Mouse (Mus musculus): Measurements from ENCODE around the gene Etv6.
A peak's percentile ranks its signal among the peaks of the same experiment; 100 is the strongest.

Gene Etv6

GRCm38 (mm10) chr6:134078016-134078415 is 42.5 kb downstream of the Etv6 start:
- DNase-seq (ENCODE audit: low spot score) = no peak

GRCm38 (mm10) chr6:134079112-134079511 is 43.6 kb downstream of the Etv6 start:
- no peak for DNase-seq (ENCODE audit: low spot score)

DNA sequence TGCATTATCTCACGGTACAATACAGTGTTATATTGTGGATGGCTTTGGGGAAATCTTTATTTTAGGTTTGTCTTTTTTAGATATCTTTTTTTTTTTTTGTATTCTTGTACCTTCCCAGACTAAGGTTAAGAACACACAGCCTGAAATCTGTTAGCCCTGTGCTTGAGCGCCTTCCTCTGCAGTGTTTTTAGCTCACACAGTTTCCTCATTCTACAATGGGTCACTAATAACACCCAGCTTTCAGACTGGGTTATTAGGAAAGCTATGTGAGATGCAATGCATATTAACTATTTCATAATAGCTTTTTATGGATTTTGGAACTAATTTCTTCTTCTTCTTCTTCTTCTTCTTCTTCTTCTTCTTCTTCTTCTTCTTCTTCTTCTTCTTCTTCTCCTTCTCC is 44.1 kb downstream of the Etv6 start:
- DNase-seq (ENCODE audit: low spot score) = no peak

GRCm38 (mm10) chr6:134080946-134081345 is 45.4 kb downstream of the Etv6 start:
- DNase-seq (ENCODE audit: low spot score) = no peak

DNA sequence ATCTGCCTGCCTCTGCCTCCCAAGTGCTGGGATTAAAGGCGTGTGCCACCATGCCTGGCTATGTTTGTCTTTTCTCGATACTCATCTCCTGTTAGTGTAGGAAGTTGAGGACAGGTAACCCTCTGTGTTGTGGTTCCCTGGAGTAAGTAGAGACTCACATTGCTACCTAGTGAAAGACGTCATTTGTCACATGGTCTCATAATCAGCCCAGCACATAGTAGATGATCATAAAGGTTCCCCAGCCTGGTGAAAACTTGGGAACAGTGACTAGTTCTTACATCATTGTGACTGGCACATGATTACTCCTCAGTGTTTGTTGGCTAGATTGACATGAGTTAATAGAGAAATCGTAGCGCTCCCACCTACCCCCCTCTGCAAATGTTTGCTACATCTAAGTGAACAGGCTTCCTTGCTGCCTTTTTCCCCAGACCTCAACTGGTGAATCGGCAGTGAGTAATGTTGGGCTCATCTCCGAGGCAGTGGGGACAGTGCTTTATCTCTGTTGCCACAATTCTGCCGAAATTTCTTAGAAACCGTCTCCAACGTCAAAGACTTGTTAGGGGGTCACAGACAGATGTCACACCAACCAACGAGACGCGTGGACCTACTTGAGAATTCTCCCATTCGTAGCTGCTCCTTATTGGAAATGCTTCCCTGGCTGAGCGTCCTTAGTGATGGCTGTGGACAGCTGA is 46.9 kb downstream of the Etv6 start:
- no peak for DNase-seq (ENCODE audit: low spot score)

DNA sequence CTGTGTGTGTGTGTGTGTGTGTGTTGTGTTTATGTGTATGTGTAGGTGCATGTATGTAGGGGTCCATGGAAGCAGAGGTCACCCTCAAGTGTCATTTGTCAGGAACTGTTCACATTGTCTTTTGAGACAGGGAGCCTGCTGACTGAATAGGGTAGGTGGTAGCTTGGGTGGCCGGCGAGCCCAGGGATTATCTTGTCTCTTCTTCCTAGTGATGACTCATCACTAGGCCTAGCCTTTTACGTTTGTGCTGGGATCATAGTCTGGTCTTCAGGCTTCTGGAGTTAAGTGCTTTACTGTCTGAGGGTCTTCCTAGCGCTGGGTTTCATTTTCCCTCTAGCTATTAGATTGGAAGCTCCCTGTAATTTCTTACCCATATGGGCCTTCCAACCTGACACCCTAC is 47.9 kb downstream of the Etv6 start:
- no peak for DNase-seq (ENCODE audit: low spot score)

DNA sequence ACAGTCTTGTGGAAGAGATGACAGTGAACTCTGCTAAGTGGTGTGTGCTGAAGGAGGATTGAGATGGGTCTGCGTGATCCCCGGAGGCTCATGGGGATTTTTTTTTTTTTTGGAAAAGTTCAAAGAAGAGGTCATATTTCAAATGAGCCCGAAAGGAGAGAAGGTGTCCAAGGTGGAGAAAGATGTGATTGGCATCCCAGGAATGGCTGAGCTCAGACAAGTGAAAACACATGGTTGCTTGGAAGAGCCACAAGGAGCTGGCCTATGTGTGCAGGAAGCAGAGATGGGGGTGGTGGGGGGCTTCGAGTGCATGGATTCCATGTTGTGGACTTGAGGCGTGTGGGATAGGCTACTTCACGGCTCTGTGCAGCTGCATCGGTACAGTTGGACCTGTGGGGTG is 50.9 kb downstream of the Etv6 start:
- DNase-seq (ENCODE audit: low spot score) = no peak

- DNase-seq (ENCODE audit: low spot score) = no peak
Measured at GRCm38 (mm10) chr6:134087709-134088108, 52.2 kb downstream of the Etv6 start.

DNA sequence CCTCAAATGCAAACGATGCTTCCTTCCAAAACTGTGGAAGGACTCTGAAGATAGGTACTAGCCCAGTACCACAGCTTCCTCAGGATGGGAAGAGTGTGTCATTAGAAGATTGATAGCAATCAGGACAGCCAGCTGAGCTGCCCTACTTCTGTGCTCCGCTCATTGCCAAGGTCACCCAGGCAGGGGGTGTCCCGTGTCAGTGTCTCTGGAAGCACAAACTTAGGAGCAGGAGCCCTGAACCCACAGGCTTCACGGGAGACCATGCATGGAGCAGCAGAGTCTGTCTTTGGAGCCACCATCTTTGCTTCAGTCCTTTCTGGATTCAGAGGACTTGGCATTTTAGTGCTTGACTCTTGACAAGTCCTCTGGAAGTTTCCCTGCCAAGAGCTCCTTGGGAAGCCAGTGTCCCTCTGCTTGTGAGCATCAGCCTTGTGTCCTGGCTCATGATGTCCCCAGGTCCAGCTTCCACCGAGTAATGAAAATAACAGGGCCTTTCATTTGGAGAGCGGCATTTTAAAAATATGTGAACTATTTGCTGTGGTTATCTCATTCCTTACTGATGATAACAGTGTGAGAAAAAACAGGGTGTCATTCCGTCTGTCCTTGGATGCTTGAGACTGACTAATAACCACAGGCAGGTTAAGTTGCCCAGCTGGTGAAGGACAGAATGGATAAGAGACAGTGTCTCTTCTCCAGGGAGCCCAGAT is 54.3 kb downstream of the Etv6 start:
- DNase-seq (ENCODE audit: low spot score) = no peak

DNA sequence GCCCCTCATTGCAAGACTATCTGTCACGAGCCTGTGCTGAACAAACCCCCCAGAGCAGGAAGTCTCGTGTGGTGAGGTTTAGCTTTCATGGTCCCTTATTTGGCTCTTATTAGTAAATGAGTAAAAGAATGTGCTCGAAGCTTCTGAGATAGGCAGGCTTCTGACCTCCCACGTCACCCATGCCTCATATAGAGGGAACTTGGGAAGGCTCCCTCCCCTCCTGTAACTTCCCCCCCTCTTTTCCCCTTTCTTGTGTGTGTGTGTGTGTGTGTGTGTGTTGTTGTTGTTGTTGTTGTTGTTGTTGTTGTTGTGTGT is 54.8 kb downstream of the Etv6 start:
- DNase-seq (ENCODE audit: low spot score) = no peak

GRCm38 (mm10) chr6:134090875-134091274 is 55.4 kb downstream of the Etv6 start:
- DNase-seq (ENCODE audit: low spot score) = no peak

GRCm38 (mm10) chr6:134091398-134091801 is 55.9 kb downstream of the Etv6 start:
- DNase-seq (ENCODE audit: low spot score) = peak; percentile 22

GRCm38 (mm10) chr6:134094066-134094465 is 58.6 kb downstream of the Etv6 start:
- DNase-seq (ENCODE audit: low spot score) = no peak

GRCm38 (mm10) chr6:134094620-134095019 is 59.1 kb downstream of the Etv6 start:
- DNase-seq (ENCODE audit: low spot score) = no peak

- no peak for DNase-seq (ENCODE audit: low spot score)
Measured at GRCm38 (mm10) chr6:134095582-134095981, 60.1 kb downstream of the Etv6 start.

GRCm38 (mm10) chr6:134099976-134100743 is 64.7 kb downstream of the Etv6 start:
- DNase-seq (ENCODE audit: low spot score) = no peak

GRCm38 (mm10) chr6:134102396-134102795 is 66.9 kb downstream of the Etv6 start:
- no peak for DNase-seq (ENCODE audit: low spot score)

DNA sequence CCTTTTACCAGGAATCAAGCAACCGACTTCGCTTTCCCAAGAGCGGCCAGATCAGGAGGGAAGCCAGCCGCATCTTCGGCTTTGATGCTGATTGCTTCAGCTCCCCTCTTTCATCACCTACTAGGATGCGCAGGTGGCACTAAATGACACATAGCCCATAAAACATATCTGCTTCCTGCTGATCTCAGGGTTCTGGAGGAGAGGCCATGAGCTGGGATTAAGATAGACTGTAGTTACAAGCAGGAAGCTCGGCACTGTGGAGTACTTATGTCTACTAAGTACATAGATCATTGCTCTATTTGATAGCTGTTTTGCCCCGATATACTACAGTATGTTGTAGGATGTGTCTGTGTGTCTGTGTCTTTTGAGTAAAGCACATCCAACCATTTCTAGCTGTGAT is 68.0 kb downstream of the Etv6 start:
- no peak for DNase-seq (ENCODE audit: low spot score)

DNA sequence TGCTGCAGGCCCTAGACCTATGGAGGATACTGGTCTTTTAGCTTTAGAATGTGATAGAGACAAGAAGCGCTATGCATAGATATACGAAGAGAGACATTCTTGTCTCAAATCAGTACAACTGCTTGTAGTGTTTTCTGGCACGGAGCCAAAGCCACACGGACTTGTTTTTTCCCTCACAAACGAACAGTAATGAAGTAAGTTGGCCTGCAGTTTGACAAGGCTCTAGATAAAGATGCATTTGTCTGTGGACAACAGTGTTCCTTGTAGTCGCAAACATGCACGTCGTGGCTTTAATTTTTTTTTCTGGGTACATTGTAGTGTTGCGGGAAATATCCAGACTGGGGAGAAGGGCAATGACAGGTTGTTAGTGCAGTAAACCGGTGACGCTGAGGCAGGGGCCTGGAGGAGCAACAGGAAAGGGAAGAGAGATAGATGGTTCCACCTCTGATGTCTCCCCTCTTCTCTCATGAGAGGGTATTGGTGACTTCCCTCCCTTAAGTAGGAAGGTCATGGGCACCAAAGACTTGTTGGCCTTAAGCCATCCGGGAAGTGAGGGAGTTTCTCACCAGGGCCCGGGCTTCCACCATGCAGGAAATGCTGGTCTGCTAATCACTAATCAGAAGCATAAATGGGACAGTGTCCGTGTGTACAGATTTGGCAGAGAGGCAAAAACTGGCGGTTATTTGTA is 70.2 kb downstream of the Etv6 start:
- peak; percentile 53 for DNase-seq (ENCODE audit: low spot score)

GRCm38 (mm10) chr6:134107696-134108095 is 72.2 kb downstream of the Etv6 start:
- no peak for DNase-seq (ENCODE audit: low spot score)

GRCm38 (mm10) chr6:134109675-134110074 is 74.2 kb downstream of the Etv6 start:
- DNase-seq (ENCODE audit: low spot score) = no peak

DNA sequence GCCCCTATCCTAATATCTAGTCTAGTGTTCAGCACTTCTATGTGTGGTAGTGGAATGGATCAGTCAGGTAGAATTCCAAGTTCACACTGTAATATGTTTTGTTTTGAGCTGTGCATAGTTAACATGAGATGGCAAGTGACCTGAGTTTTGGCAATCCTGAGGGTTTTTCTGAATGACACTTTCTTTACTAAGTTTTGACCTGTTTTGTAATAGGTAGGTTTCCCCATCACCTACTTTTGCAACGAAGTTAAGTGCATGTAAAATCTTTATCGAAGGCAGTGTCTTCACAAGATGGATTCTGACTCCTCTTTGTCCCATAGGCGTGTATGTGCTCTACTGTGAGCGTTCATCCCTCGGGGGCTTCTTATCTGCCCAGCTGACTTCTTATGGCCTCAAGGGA is 74.7 kb downstream of the Etv6 start:
- no peak for DNase-seq (ENCODE audit: low spot score)

- peak; percentile 42 for DNase-seq (ENCODE audit: low spot score)
Measured at GRCm38 (mm10) chr6:134111599-134111998, 76.1 kb downstream of the Etv6 start.

Measured in urinary bladder, postnatal 14 days (tissue).